Mouse (Mus musculus) stomach, postnatal 0 days (tissue): ENCODE measurements around the gene Grik1. TPM values are rescaled to one million over a fixed set of nuclear protein-coding genes. Genes with fewer than 3 reads are reported as not detected.
A peak's percentile ranks its signal among the peaks of the same experiment; 100 is the strongest.

Experiments used
- ATAC-seq: fragments of 200-750 bp; cut with Nextera tagmentation; 2 replicates; pipeline ENCODE4 v1.8.0; 2017; ENCODE audit not compliant: low FRiP score, low TSS enrichment
- DNase-seq: peaks from one replicate; pipeline ENCODE4 v3.0.0-alpha.2; 2016; ENCODE audit warnings: low spot score
- H3K27ac ChIP-seq: fragments of 300-500 bp; sonication (generic); replicated peaks from 2 replicates; pipeline ENCODE4 v1.5.1; 2014; ENCODE audit warnings: mild to moderate bottlenecking, control low read depth
- H3K27me3 ChIP-seq: fragments of 300-500 bp; sonication (generic); 2 replicates; pipeline ENCODE4 v1.6.1; 2014; ENCODE audit warnings: low read length; ENCODE audit not compliant: control insufficient read depth, insufficient read depth
- H3K36me3 ChIP-seq: fragments of 300-500 bp; sonication (generic); 2 replicates; pipeline ENCODE4 v1.6.1; 2014; ENCODE audit warnings: low read length, mixed read lengths; ENCODE audit not compliant: control insufficient read depth, insufficient read depth
- H3K4me1 ChIP-seq: fragments of 300-500 bp; sonication (generic); replicated peaks from 2 replicates; pipeline ENCODE4 v1.6.1; 2014; ENCODE audit warnings: antibody characterized with exemption; ENCODE audit not compliant: control insufficient read depth, insufficient read depth
- H3K4me2 ChIP-seq: fragments of 300-500 bp; sonication (generic); replicated peaks from 2 replicates; pipeline ENCODE4 v1.6.1; 2014; ENCODE audit warnings: low read depth, mild to moderate bottlenecking, control low read depth, moderate library complexity
- H3K4me3 ChIP-seq: fragments of 300-500 bp; sonication (generic); 2 replicates; pipeline ENCODE4 v1.5.1; 2014; ENCODE audit warnings: low read depth, low read length, control low read depth
- H3K9ac ChIP-seq: fragments of 300-500 bp; sonication (generic); 2 replicates; pipeline ENCODE4 v1.6.1; 2014; ENCODE audit warnings: mild to moderate bottlenecking, low read length, control low read depth, mixed read lengths
- H3K9me3 ChIP-seq: fragments of 300-500 bp; sonication (generic); 2 replicates; pipeline ENCODE4 v1.6.1; 2016; ENCODE audit warnings: low read length; ENCODE audit not compliant: control insufficient read depth
- CTCF ChIP-seq: IDR thresholded peaks from 2 replicates; pipeline ENCODE4 v1.5.1; 2016; ENCODE audit warnings: antibody characterized with exemption, low read depth, mild to moderate bottlenecking, moderate library complexity
- EP300 ChIP-seq: optimal IDR thresholded peaks from 2 replicates; pipeline ENCODE3; 2016; ENCODE audit warnings: antibody characterized with exemption
- WGBS: fragments of 180-500 bp; shearing (Covaris S2); extraction: QIAGEN DNeasy Blood & Tissue Kit; methylation state at CpG from one replicate; pipeline ENCODE4 v1.1.7; 2014; 5-methylcytosine and 5-hydroxymethylcytosine counted together
- polyA plus RNA-seq: library from polyadenylated mRNA; unstranded; fragments of >200 nt; fragmentation: Nextera tagmentation; extraction: Ambion mirVana; gene quantifications from 2 replicates; pipeline ENCODE4 v1.2.1, GENCODE M21; 2015

Gene Grik1
- polyA plus RNA-seq, 1 experiment from 2014 or later: 0.99 TPM

DNA sequence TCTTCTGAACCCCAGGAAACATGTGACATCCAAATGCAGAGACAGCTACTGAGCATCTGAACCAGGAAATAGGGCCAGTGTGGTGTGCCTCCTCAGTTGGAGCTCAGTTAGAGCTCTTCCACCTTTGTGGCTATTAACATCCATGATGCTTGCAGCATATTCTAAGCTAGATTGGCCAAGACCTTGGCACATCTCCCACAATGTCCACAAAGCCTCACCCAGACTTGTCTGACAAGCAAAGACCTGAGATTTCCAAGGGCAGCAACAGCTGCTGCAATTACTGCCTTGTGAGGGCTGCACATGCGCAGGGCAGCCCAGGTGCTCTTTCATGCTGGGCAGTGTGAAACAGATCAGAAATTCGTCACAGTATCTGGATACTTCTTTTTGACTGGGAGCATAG is 37.4 kb downstream of the Grik1 start:
- Histone ChIP-seq H3K27ac (no peak overlapping the region), H3K9me3 (no peaks in the 10 kb centered on the region), H3K4me2 (no peak overlapping the region), H3K27me3 (no peaks in the 10 kb centered on the region), H3K9ac (no peak overlapping the region), H3K4me3 (no peak overlapping the region), H3K36me3 (no peaks in the 10 kb centered on the region), H3K4me1 (no peaks in the 10 kb centered on the region)
- TF ChIP-seq EP300 (no peak), CTCF (no peak)
- ATAC-seq: no peak
- 49% methylated on average over 2 of the region's 2 CpGs for whole genome bisulfite sequencing
- DNase-seq: peak; percentile 26

DNA sequence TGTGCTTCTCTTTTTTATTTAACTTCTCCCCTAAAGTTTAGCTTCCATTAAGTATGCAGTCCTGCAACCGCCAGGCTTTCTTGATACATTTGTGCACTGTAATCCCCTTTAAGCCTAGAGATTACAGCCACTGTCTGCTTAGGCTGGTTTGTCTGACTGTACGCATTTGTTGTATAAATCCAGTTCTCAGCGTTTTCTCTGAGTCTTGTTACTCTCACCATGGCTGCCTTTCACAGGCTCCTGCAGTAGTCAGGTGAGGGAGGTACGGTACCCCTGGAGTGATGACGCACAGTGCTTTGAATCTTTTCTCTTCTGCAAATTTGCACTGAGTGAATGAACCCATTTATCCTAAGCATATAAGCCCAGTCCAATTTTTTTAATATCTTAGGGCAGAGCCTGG is 39.0 kb downstream of the Grik1 start:
- no peak overlapping the region for H3K4me2 ChIP-seq
- H3K4me3 ChIP-seq: no peak overlapping the region
- H3K27ac ChIP-seq: no peak overlapping the region
- ATAC-seq (no peak), DNase-seq (no peak)
- H3K36me3 ChIP-seq: no peaks in the 10 kb centered on the region
- 43% methylated on average over 5 of the region's 5 CpGs for WGBS
- TF ChIP-seq CTCF: no peak
- no peak for TF ChIP-seq EP300
- H3K27me3 ChIP-seq: no peaks in the 10 kb centered on the region
- H3K4me1 ChIP-seq: no peaks in the 10 kb centered on the region
- H3K9ac ChIP-seq: no peak overlapping the region
- no peaks in the 10 kb centered on the region for H3K9me3 ChIP-seq

DNA sequence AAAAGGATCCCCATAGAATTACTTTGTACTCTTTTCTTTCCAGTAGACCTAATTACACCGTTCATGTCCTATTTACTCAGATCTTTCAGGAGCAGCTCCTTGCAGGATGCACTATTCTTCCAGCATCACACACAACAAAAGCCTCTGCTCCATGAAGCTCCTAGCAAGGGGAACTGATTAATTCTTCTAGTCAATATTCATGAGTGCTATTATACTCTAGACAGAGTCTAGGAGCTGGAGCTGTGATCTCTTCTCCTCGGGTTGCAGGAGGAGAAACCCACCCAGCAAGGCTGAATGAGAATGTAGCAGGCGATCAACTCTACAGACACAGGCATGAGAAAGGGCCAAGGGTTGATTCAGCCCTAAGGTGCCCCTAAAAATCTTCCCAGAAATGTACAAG is 40.2 kb downstream of the Grik1 start:
- no peak for ATAC-seq
- WGBS: 70% methylated on average over 3 of the region's 3 CpGs

DNA sequence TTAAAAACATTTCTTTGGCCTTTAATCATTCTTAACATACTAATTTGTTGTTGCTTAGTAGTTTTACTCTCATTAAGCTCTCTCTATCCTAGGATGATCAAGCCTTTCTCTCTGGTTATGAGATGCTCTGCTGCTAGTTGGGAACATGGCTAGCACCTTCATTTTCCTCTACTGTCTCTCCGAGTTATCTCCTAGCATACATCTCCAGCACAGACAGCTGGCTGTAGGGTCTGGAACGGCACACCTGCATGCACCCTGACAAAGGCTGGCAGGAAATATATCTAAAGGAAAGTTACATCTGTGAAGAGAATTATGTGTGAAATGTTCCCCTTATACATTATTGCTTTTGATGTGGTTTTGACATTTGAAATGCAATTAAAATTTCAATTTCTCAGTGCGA is 42.5 kb downstream of the Grik1 start:
- Histone ChIP-seq H3K36me3 (no peaks in the 10 kb centered on the region), H3K27me3 (no peaks in the 10 kb centered on the region), H3K4me3 (no peak overlapping the region), H3K9ac (no peak overlapping the region), H3K4me2 (no peak overlapping the region), H3K4me1 (no peaks in the 10 kb centered on the region), H3K9me3 (no peaks in the 10 kb centered on the region), H3K27ac (no peak overlapping the region)
- TF ChIP-seq EP300 (no peak), CTCF (no peak)
- ATAC-seq (no peak), DNase-seq (no peak)
- 84% methylated on average over 3 of the region's 3 CpGs for WGBS

More for the DNA sequence above, 40.2 kb downstream of the Grik1 start:
- H3K27me3 ChIP-seq: no peaks in the 10 kb centered on the region
- H3K9ac ChIP-seq: no peak overlapping the region
- no peak overlapping the region for H3K27ac ChIP-seq
- DNase-seq: no peak
- no peak overlapping the region for H3K4me2 ChIP-seq
- no peaks in the 10 kb centered on the region for H3K36me3 ChIP-seq
- no peak overlapping the region for H3K4me3 ChIP-seq
- no peaks in the 10 kb centered on the region for H3K4me1 ChIP-seq
- TF ChIP-seq EP300 (no peak), CTCF (no peak)
- H3K9me3 ChIP-seq: no peaks in the 10 kb centered on the region

DNA sequence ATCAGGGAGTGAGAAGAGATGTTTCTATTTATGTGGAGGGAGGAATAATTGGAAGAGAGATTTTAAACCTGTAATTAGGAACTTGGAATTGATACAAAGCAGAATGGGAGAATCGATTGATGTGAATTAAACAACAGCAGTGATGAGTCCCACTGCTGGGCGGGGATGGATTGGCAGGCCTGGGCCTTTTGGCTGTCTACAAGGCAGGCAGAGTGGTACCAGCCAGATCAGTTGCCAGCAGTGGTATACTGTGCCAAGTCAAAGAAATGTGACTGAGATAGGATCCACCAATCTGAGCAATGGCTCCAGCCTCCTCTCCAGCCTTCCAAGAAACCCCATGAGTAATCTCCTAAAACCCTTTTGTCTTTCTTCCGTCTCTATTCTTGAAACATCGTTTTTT is 45.4 kb downstream of the Grik1 start:
- ATAC-seq: no peak
- no peaks in the 10 kb centered on the region for H3K9me3 ChIP-seq
- no peaks in the 10 kb centered on the region for H3K4me1 ChIP-seq
- no peak overlapping the region for H3K4me2 ChIP-seq
- H3K9ac ChIP-seq: no peak overlapping the region
- no peak for DNase-seq
- no peak overlapping the region for H3K4me3 ChIP-seq
- no peak for TF ChIP-seq EP300
- TF ChIP-seq CTCF: no peak
- WGBS: 73% methylated on average over 4 of the region's 4 CpGs
- no peaks in the 10 kb centered on the region for H3K36me3 ChIP-seq
- H3K27ac ChIP-seq: no peak overlapping the region
- H3K27me3 ChIP-seq: no peaks in the 10 kb centered on the region

DNA sequence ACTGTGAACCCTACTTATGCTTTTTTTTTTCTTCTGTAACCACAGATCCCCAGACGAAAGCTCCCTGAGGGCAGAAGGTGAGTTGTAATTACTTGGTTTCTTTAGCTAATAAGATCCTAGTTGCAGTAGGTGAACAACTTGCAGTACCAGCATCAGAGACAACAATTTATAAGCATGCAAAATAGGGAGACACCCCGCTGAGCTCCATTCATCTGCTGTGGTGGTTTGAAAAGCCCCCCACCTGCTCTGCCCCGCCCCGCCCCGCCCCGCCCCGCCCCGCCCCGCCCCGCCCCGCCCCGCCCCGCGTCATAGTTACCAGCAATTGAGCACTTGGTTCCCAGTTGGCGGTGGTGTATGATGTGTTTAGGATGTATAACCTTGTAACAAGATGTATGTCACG is 64.4 kb downstream of the Grik1 start:
- ATAC-seq (no peak), DNase-seq (no peak)
- H3K9me3 ChIP-seq: no peaks in the 10 kb centered on the region
- TF ChIP-seq CTCF (no peak), EP300 (no peak)
- H3K27ac ChIP-seq: no peak overlapping the region
- no peaks in the 10 kb centered on the region for H3K4me1 ChIP-seq
- WGBS: 38% methylated on average over 16 of the region's 16 CpGs
- H3K9ac ChIP-seq: no peak overlapping the region
- no peak overlapping the region for H3K4me3 ChIP-seq
- no peaks in the 10 kb centered on the region for H3K36me3 ChIP-seq
- H3K27me3 ChIP-seq: no peaks in the 10 kb centered on the region
- H3K4me2 ChIP-seq: no peak overlapping the region

DNA sequence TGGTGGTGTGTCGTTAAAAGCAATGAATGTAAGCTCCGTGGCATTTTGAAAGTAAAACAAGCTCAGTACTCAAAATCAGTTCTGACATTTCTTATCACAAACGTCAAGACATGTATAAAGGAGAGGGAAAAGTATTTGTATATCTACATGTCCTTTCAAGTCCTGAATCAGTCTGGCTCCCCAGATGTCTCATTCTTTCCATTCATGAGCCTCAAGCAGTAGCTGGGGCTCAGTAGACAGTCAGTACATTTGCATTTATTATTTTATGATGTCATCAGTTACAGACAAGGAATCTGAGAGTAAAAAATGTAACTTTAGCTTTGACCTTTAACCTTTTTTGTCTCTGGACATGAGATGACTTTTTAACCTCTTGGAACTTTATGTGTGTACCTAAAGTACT is 68.1 kb downstream of the Grik1 start:
- ATAC-seq: no peak
- no peak for DNase-seq
- no peaks in the 10 kb centered on the region for H3K27me3 ChIP-seq
- H3K36me3 ChIP-seq: no peaks in the 10 kb centered on the region
- H3K9ac ChIP-seq: no peak overlapping the region
- no peak for TF ChIP-seq CTCF
- H3K27ac ChIP-seq: no peak overlapping the region
- H3K4me3 ChIP-seq: no peak overlapping the region
- H3K4me2 ChIP-seq: no peak overlapping the region
- 29% methylated on average over 3 of the region's 3 CpGs for WGBS
- no peaks in the 10 kb centered on the region for H3K9me3 ChIP-seq
- no peaks in the 10 kb centered on the region for H3K4me1 ChIP-seq
